Mouse (Mus musculus) hindbrain, embryonic 10.5 days (tissue): ENCODE results near the gene Cyp8b1. TPM values are rescaled to one million over a fixed set of nuclear protein-coding genes. Genes with fewer than 3 reads are reported as not detected.

Experiments
- DNase-seq: peaks from one replicate; pipeline ENCODE4 v3.0.0-alpha.2; 2017; ENCODE audit warnings: low spot score
- H3K27ac ChIP-seq: fragments of 300-500 bp; sonication (generic); 2 replicates; pipeline ENCODE4 v1.5.1; 2016; ENCODE audit warnings: mild to moderate bottlenecking, moderate library complexity
- H3K27me3 ChIP-seq: fragments of 300-500 bp; sonication (generic); 2 replicates; pipeline ENCODE4 v1.6.1; 2016; ENCODE audit warnings: mild to moderate bottlenecking; ENCODE audit not compliant: poor library complexity, insufficient read depth, severe bottlenecking
- H3K36me3 ChIP-seq: fragments of 300-500 bp; sonication (generic); 2 replicates; pipeline ENCODE4 v1.6.1; 2016; ENCODE audit warnings: mild to moderate bottlenecking, moderate library complexity
- H3K4me1 ChIP-seq: fragments of 300-500 bp; sonication (generic); replicated peaks from 2 replicates; pipeline ENCODE4 v1.6.1; 2016; ENCODE audit warnings: mild to moderate bottlenecking
- H3K4me3 ChIP-seq: fragments of 300-500 bp; sonication (generic); 2 replicates; pipeline ENCODE4 v1.5.1; 2016; ENCODE audit warnings: mild to moderate bottlenecking, moderate library complexity
- H3K9me3 ChIP-seq: fragments of 300-500 bp; sonication (generic); 2 replicates; pipeline ENCODE4 v1.6.1; 2016; ENCODE audit warnings: mild to moderate bottlenecking, moderate library complexity
- WGBS: fragments of 180-500 bp; shearing (Covaris S2); methylation state at CpG from one replicate; pipeline ENCODE4 v1.1.7; 2016; 5-methylcytosine and 5-hydroxymethylcytosine counted together
- polyA plus RNA-seq: library from polyadenylated mRNA; unstranded; fragments of >200 nt; fragmentation: Nextera tagmentation; extraction: Ambion mirVana; gene quantifications from 2 replicates; pipeline ENCODE4 v1.2.1, GENCODE M21; 2016

Cyp8b1 gene
- polyA plus RNA-seq, 1 experiment from 2014 or later = not detected

- 88% methylated on average over 2 of the region's 2 CpGs for WGBS
- Histone ChIP-seq H3K9me3 (no peaks in the 10 kb centered on the region), H3K4me1 (no peaks in the 10 kb centered on the region), H3K27ac (no peak overlapping the region), H3K4me3 (no peak overlapping the region), H3K36me3 (no peaks in the 10 kb centered on the region), H3K27me3 (no peaks in the 10 kb centered on the region)
- DNase-seq = no peak
These were observed 43.9 kb downstream of the Cyp8b1 start for GRCm38 (mm10) chr9:121872062-121872683.

GRCm38 (mm10) chr9:121869973-121870515 lies 46.1 kb downstream of the Cyp8b1 start:
- H3K4me1 ChIP-seq = peaks cover 6% of the 10 kb centered on the region; the same call in 1 of the 2 replicates
- WGBS = 68% methylated on average over 4 of the region's 4 CpGs
- DNase-seq = no peak
- no peak overlapping the region for H3K4me3 ChIP-seq
- no peaks in the 10 kb centered on the region for H3K36me3 ChIP-seq
- no peaks in the 10 kb centered on the region for H3K27me3 ChIP-seq
- no peaks in the 10 kb centered on the region for H3K9me3 ChIP-seq
- H3K27ac ChIP-seq = no peak overlapping the region

DNA sequence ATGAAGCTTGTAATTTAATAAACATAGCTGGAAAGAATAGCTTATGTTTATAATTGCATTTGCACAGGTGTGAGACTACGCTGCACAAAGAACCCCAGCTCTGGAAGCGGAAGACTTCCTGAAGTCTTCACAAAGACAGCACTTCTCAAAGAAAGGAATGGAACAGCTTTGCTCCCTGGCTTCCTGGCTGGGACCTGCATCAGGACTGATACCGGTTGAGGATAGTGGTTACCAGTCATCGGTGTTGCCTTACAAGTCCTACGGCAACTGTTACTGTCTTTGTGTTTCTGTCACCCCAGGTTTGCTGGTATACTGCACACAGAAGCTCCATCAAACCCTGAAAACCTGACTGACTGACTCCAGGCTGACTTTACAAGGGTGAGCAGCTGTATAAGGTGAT lies 46.7 kb downstream of the Cyp8b1 start:
- no peak for DNase-seq
- peaks cover 6% of the 10 kb centered on the region; the same call in 1 of the 2 replicates for H3K4me1 ChIP-seq
- no peak overlapping the region for H3K4me3 ChIP-seq
- no peaks in the 10 kb centered on the region for H3K9me3 ChIP-seq
- H3K36me3 ChIP-seq = no peaks in the 10 kb centered on the region
- 94% methylated on average over 5 of the region's 5 CpGs for WGBS
- no peak overlapping the region for H3K27ac ChIP-seq
- peaks cover 1% of the 10 kb centered on the region; the same call in 1 of the 2 replicates for H3K27me3 ChIP-seq

DNA sequence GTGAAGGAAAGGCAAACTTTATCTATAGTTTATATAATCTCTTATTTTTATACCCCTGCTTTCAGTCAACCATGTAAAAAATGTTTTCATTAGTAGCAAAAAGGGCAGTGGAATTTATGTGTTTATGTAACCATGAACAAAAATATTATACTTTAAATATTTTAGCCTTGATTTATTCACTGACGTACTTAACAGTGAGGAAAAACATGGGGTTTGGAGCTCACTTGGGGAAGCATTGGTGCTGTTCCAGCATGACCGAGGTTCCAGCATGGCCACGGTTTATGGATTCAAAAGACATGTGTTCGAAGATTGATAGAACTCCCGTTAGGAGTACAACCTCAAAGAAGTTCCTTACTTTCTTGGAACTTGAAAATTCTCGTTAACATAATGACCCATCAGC lies 47.9 kb downstream of the Cyp8b1 start:
- H3K27ac ChIP-seq = no peak overlapping the region
- H3K9me3 ChIP-seq = no peaks in the 10 kb centered on the region
- H3K36me3 ChIP-seq = no peaks in the 10 kb centered on the region
- no peak for DNase-seq
- WGBS = 90% methylated on average over 6 of the region's 6 CpGs
- peaks cover 3% of the 10 kb centered on the region; the same call in 1 of the 2 replicates for H3K27me3 ChIP-seq
- H3K4me1 ChIP-seq = peaks cover 6% of the 10 kb centered on the region; the same call in 1 of the 2 replicates
- no peak overlapping the region for H3K4me3 ChIP-seq

GRCm38 (mm10) chr9:121867632-121868031 lies 48.5 kb downstream of the Cyp8b1 start:
- Histone ChIP-seq H3K27me3 (peaks cover 5% of the 10 kb centered on the region; the same call in 1 of the 2 replicates), H3K27ac (no peak overlapping the region), H3K36me3 (no peaks in the 10 kb centered on the region), H3K4me1 (peaks cover 6% of the 10 kb centered on the region; the same call in 1 of the 2 replicates), H3K4me3 (no peak overlapping the region), H3K9me3 (no peaks in the 10 kb centered on the region)
- DNase-seq = no peak
- WGBS = 92% methylated on average over 6 of the region's 6 CpGs

DNA sequence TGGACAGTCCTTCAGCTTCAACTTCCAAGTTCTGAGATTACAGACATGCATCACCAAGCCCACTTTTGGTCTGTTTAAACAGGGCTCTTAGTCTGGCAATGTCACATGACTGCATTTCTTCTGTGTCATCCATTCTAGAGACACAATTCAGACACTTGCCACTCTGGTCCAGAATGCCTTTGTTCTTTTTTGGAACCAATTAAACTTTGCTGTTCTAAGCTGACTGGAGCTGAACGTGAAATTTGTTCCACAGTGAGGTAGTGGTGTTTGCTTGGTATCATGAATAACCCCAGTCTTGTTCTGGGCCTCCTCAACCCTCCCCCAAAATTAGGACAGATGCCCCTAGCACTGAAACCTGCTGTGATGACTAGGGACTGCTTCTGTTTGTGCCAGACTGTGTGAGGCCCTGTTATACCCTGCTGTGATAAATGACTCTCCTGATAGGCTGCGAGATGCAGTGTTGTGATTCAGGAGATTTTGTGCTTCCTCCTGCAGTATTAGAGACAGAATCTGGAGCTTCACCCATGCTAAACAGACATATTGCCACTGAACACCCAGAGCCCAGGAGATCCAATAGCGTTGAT lies 50.6 kb downstream of the Cyp8b1 start:
- DNase-seq = no peak
- Histone ChIP-seq H3K4me1 (peaks cover 6% of the 10 kb centered on the region; the same call in 1 of the 2 replicates), H3K9me3 (no peaks in the 10 kb centered on the region), H3K27ac (no peak overlapping the region), H3K4me3 (no peak overlapping the region), H3K27me3 (peaks cover 5% of the 10 kb centered on the region; the same call in 1 of the 2 replicates), H3K36me3 (no peaks in the 10 kb centered on the region)
- WGBS = 45% methylated on average over 3 of the region's 3 CpGs

GRCm38 (mm10) chr9:121864837-121865236 lies 51.3 kb downstream of the Cyp8b1 start:
- no peak for DNase-seq
- H3K4me3 ChIP-seq = no peak overlapping the region
- H3K4me1 ChIP-seq = peaks cover 6% of the 10 kb centered on the region; the same call in 1 of the 2 replicates
- no peak overlapping the region for H3K27ac ChIP-seq
- 0 out of 2 replicates have a peak, but pooled peaks cover under 1% of the 10 kb centered on the region for H3K36me3 ChIP-seq
- H3K9me3 ChIP-seq = no peaks in the 10 kb centered on the region
- WGBS = 79% methylated on average over 4 of the region's 4 CpGs
- peaks cover 5% of the 10 kb centered on the region; the same call in 1 of the 2 replicates for H3K27me3 ChIP-seq

Other genes starting within 250 kb of the Cyp8b1 start
- gene Sec22c, start 210.8 kb downstream of the Cyp8b1 start, polyA plus RNA-seq = 17.8 and 18.2 TPM in 2 replicates
- gene Ss18l2, start 206.0 kb downstream of the Cyp8b1 start, polyA plus RNA-seq = 103 and 112 TPM in 2 replicates
- gene Nktr, start 197.1 kb downstream of the Cyp8b1 start, polyA plus RNA-seq = 45.9 and 57.6 TPM in 2 replicates
- 5.5 and 8.4 TPM in 2 replicates for gene Zfp651, start 157.0 kb downstream of the Cyp8b1 start, polyA plus RNA-seq
- 0.06 and 0.16 TPM in 2 replicates for gene Klhl40, start 138.7 kb downstream of the Cyp8b1 start, polyA plus RNA-seq
- gene Hhatl, start 123.8 kb downstream of the Cyp8b1 start, polyA plus RNA-seq = not detected in 2 replicates
- gene Ccdc13, start 76.8 kb downstream of the Cyp8b1 start, polyA plus RNA-seq = 2.6 and 2.7 TPM in 2 replicates
- gene Higd1a, start 57.9 kb downstream of the Cyp8b1 start, polyA plus RNA-seq = 201 and 236 TPM in 2 replicates
- gene Ackr2, start 17.9 kb downstream of the Cyp8b1 start, polyA plus RNA-seq = 0.51 and 0.89 TPM in 2 replicates
- 0.52 and 0.70 TPM in 2 replicates for gene Fam198a, start 34.7 kb upstream of the Cyp8b1 start, polyA plus RNA-seq
- gene Pomgnt2, start 80.8 kb upstream of the Cyp8b1 start, polyA plus RNA-seq = 14.7 and 16.3 TPM in 2 replicates
- 30.3 and 32.3 TPM in 2 replicates for gene Snrk, start 201.0 kb upstream of the Cyp8b1 start, polyA plus RNA-seq